Mouse (Mus musculus): ENCODE measurements around the gene Fbxo17. TPM values are rescaled to one million over a fixed set of nuclear protein-coding genes. Genes with fewer than 3 reads are reported as not detected.
A peak's percentile ranks its signal among the peaks of the same experiment; 100 is the strongest.

Fbxo17 gene
- polyA plus RNA-seq, 1 experiment, result 6.2 TPM

DNA sequence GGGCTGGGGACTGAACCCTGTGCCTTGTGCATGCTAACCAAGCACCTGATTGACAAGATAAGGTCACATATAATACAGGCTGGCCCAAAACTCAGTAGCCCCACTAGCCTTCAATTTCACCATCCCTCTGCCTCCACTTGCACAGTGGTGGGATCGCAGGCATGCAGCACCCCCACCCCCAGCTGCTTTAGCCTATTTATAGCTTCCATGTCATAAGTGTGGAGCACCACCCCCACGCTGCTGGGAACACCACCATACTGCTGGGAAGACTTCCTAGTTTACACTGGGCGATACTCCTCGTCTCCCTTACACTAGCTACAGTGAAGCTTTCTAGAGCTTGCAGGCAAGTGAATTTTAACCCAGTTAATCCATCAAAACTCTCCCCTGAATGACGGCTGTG is 1.9 kb upstream of the Fbxo17 start:
- H3K4me1 ChIP-seq (replicated peaks; ENCODE audit: control insufficient read depth, insufficient read depth, low read length), result peaks cover 7% of the 10 kb centered on the region
- no peaks in the 10 kb centered on the region for H3K27me3 ChIP-seq (ENCODE audit: control insufficient read depth, insufficient read depth, low read length)
- H3K36me3 ChIP-seq (ENCODE audit: control insufficient read depth, insufficient read depth, low read length), result no peaks in the 10 kb centered on the region
- no peak for TF ChIP-seq POLR2A (IDR thresholded peaks at IDR 0.05; ENCODE audit: control insufficient read depth, extremely low read depth, insufficient read depth, low read length, poor library complexity)
- TF ChIP-seq CTCF (IDR thresholded peaks at IDR 0.05; ENCODE audit: borderline replicate concordance, control insufficient read depth, extremely low read depth, insufficient read depth, low read length, poor library complexity), result no peak
- H3K4me3 ChIP-seq (ENCODE audit: control insufficient read depth, insufficient read depth, low read length), result no peak overlapping the region
- no peak for DNase-seq
- 95% methylated on average over 5 of the region's 5 CpGs for WGBS
- no peak overlapping the region for H3K27ac ChIP-seq (ENCODE audit: control insufficient read depth, insufficient read depth, low read length)

- H3K36me3 ChIP-seq (ENCODE audit: control insufficient read depth, insufficient read depth, low read length), result no peaks in the 10 kb centered on the region
- H3K27me3 ChIP-seq (ENCODE audit: control insufficient read depth, insufficient read depth, low read length), result no peaks in the 10 kb centered on the region
- peak; percentile 25 for DNase-seq
- WGBS, result 91% methylated on average over 2 of the region's 2 CpGs
- H3K4me1 ChIP-seq (replicated peaks; ENCODE audit: control insufficient read depth, insufficient read depth, low read length), result peaks cover 13% of the 10 kb centered on the region
- TF ChIP-seq POLR2A (IDR thresholded peaks at IDR 0.05; ENCODE audit: control insufficient read depth, extremely low read depth, insufficient read depth, low read length, poor library complexity), result no peak
- no peak for TF ChIP-seq CTCF (IDR thresholded peaks at IDR 0.05; ENCODE audit: borderline replicate concordance, control insufficient read depth, extremely low read depth, insufficient read depth, low read length, poor library complexity)
- no peak overlapping the region for H3K4me3 ChIP-seq (ENCODE audit: control insufficient read depth, insufficient read depth, low read length)
- H3K27ac ChIP-seq (ENCODE audit: control insufficient read depth, insufficient read depth, low read length), result no peak overlapping the region
Measured at GRCm38 (mm10) chr7:28715598-28715997, 1.0 kb upstream of the Fbxo17 start.

GRCm38 (mm10) chr7:28717726-28718125 is 1.1 kb downstream of the Fbxo17 start:
- H3K4me3 ChIP-seq (ENCODE audit: control insufficient read depth, insufficient read depth, low read length), result no peak overlapping the region
- 94% methylated on average over 10 of the region's 10 CpGs for WGBS
- H3K4me1 ChIP-seq (replicated peaks; ENCODE audit: control insufficient read depth, insufficient read depth, low read length), result peaks cover 18% of the 10 kb centered on the region
- H3K27ac ChIP-seq (ENCODE audit: control insufficient read depth, insufficient read depth, low read length), result no peak overlapping the region
- no peak for DNase-seq
- no peak for TF ChIP-seq POLR2A (IDR thresholded peaks at IDR 0.05; ENCODE audit: control insufficient read depth, extremely low read depth, insufficient read depth, low read length, poor library complexity)
- TF ChIP-seq CTCF (IDR thresholded peaks at IDR 0.05; ENCODE audit: borderline replicate concordance, control insufficient read depth, extremely low read depth, insufficient read depth, low read length, poor library complexity), result no peak
- no peaks in the 10 kb centered on the region for H3K27me3 ChIP-seq (ENCODE audit: control insufficient read depth, insufficient read depth, low read length)
- H3K36me3 ChIP-seq (ENCODE audit: control insufficient read depth, insufficient read depth, low read length), result no peaks in the 10 kb centered on the region

DNA sequence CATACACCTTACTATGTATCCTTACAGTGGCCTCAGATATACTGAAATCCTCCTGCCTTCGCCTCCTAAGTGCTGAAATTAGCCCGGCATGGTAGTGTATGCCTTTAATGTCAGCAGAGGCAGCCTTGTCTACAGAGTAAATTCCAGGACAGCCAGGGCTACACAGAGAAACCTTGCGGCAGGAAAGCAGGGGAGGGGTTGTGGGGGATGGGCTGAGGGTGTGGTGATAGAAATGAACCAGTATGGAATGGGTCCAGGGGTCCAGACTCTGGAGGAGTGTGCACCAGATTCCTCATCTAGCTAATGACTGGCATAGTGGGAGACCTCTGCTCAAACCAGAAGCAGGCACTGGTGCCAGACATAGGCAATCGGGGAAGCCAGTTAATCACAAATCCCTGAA is 2.6 kb downstream of the Fbxo17 start:
- Histone ChIP-seq H3K4me1 (replicated peaks; ENCODE audit: control insufficient read depth, insufficient read depth, low read length) (peaks cover 18% of the 10 kb centered on the region), H3K27me3 (ENCODE audit: control insufficient read depth, insufficient read depth, low read length) (no peaks in the 10 kb centered on the region), H3K36me3 (ENCODE audit: control insufficient read depth, insufficient read depth, low read length) (no peaks in the 10 kb centered on the region), H3K27ac (ENCODE audit: control insufficient read depth, insufficient read depth, low read length) (no peak overlapping the region), H3K4me3 (ENCODE audit: control insufficient read depth, insufficient read depth, low read length) (no peak overlapping the region)
- no peak for DNase-seq
- TF ChIP-seq CTCF (IDR thresholded peaks at IDR 0.05; ENCODE audit: borderline replicate concordance, control insufficient read depth, extremely low read depth, insufficient read depth, low read length, poor library complexity) (no peak), POLR2A (IDR thresholded peaks at IDR 0.05; ENCODE audit: control insufficient read depth, extremely low read depth, insufficient read depth, low read length, poor library complexity) (no peak)
- 82% methylated on average over 4 of the region's 4 CpGs for WGBS

DNA sequence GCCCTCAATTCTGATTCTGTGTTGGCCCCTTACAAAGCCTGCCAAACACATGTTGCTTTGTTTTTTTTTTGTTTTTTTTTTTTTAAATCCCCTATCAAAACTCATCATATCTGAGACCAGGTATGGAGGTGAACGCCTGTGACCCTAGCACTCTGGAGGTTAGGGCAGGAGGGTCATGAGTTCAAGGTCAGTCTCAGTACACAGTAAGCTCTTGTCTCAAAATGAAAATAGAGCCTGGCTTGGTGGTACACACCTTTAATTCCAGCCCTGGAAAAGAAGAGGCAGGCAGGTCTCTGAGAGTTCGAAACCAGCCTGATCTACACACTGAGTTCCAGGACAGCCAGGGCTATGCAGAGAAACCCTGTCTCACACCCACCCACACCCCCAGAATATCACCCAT is 3.0 kb downstream of the Fbxo17 start:
- 96% methylated on average over 2 of the region's 2 CpGs for WGBS
- Histone ChIP-seq H3K36me3 (ENCODE audit: control insufficient read depth, insufficient read depth, low read length) (no peaks in the 10 kb centered on the region), H3K4me1 (replicated peaks; ENCODE audit: control insufficient read depth, insufficient read depth, low read length) (peaks cover 18% of the 10 kb centered on the region), H3K4me3 (ENCODE audit: control insufficient read depth, insufficient read depth, low read length) (no peak overlapping the region), H3K27ac (ENCODE audit: control insufficient read depth, insufficient read depth, low read length) (no peak overlapping the region), H3K27me3 (ENCODE audit: control insufficient read depth, insufficient read depth, low read length) (no peaks in the 10 kb centered on the region)
- TF ChIP-seq POLR2A (IDR thresholded peaks at IDR 0.05; ENCODE audit: control insufficient read depth, extremely low read depth, insufficient read depth, low read length, poor library complexity), result no peak
- no peak for TF ChIP-seq CTCF (IDR thresholded peaks at IDR 0.05; ENCODE audit: borderline replicate concordance, control insufficient read depth, extremely low read depth, insufficient read depth, low read length, poor library complexity)
- no peak for DNase-seq

- Histone ChIP-seq H3K27ac (ENCODE audit: control insufficient read depth, insufficient read depth, low read length) (peak overlapping the region; percentile 22; the same call in 1 of the 2 replicates), H3K4me3 (ENCODE audit: control insufficient read depth, insufficient read depth, low read length) (no peak overlapping the region), H3K36me3 (ENCODE audit: control insufficient read depth, insufficient read depth, low read length) (no peaks in the 10 kb centered on the region), H3K27me3 (ENCODE audit: control insufficient read depth, insufficient read depth, low read length) (no peaks in the 10 kb centered on the region), H3K4me1 (replicated peaks; ENCODE audit: control insufficient read depth, insufficient read depth, low read length) (peaks cover 18% of the 10 kb centered on the region)
- TF ChIP-seq CTCF (IDR thresholded peaks at IDR 0.05; ENCODE audit: borderline replicate concordance, control insufficient read depth, extremely low read depth, insufficient read depth, low read length, poor library complexity) (no peak), POLR2A (IDR thresholded peaks at IDR 0.05; ENCODE audit: control insufficient read depth, extremely low read depth, insufficient read depth, low read length, poor library complexity) (no peak)
- no peak for DNase-seq
- 67% methylated on average over 3 of the region's 3 CpGs for WGBS
Measured at GRCm38 (mm10) chr7:28720753-28721537, 4.3 kb downstream of the Fbxo17 start.
